Mouse (Mus musculus) brown adipose tissue, adult 24 weeks (tissue): ENCODE results near the gene Nfatc4. TPM values are rescaled to one million over a fixed set of nuclear protein-coding genes. Genes with fewer than 3 reads are reported as not detected.

Source experiments
- H3K27ac ChIP-seq: fragments of 200-500 bp; replicated peaks from 2 replicates; pipeline ENCODE4 v1.5.1; 2012; ENCODE audit warnings: low read depth, mild to moderate bottlenecking, low read length
- H3K4me1 ChIP-seq: fragments of 200-500 bp; 2 replicates; pipeline ENCODE4 v1.6.1; 2012; ENCODE audit warnings: low read length, mixed read lengths; ENCODE audit not compliant: control insufficient read depth, insufficient read depth, insufficient read length
- H3K4me3 ChIP-seq: fragments of 200-500 bp; 2 replicates; pipeline ENCODE4 v1.5.1; 2012; ENCODE audit warnings: low read depth, mild to moderate bottlenecking, low read length, moderate library complexity; ENCODE audit not compliant: insufficient read depth
- polyA plus RNA-seq: library from polyadenylated mRNA; stranded (reverse); fragments of >200 nt; gene quantifications from 2 replicates; pipeline ENCODE4 v1.2.4, GENCODE M21; 2012; ENCODE audit not compliant: missing spikeins, insufficient read depth, insufficient read length

The Nfatc4 gene
- polyA plus RNA-seq, 1 experiment, result 1.5 TPM

GRCm38 (mm10) chr14:55854406-55855100 lies 31.6 kb downstream of the Nfatc4 start:
- H3K27ac ChIP-seq, result peak overlapping the region; percentile 32
- H3K4me1 ChIP-seq, result peaks cover 11% of the 10 kb centered on the region; the same call in 1 of the 2 replicates
- peak overlapping the region; percentile 71 for H3K4me3 ChIP-seq

- peak overlapping the region; percentile 32 for H3K27ac ChIP-seq
- H3K4me1 ChIP-seq, result peaks cover 11% of the 10 kb centered on the region; the same call in 1 of the 2 replicates
- peak overlapping the region; percentile 71 for H3K4me3 ChIP-seq
Observed at GRCm38 (mm10) chr14:55855101-55855561, 32.2 kb downstream of the Nfatc4 start.

- Histone ChIP-seq H3K27ac (peak overlapping the region; percentile 1; the same call in 1 of the 2 replicates), H3K4me1 (peaks cover 11% of the 10 kb centered on the region; the same call in 1 of the 2 replicates), H3K4me3 (no peak overlapping the region)
Observed at GRCm38 (mm10) chr14:55857588-55857987, 34.6 kb downstream of the Nfatc4 start.

GRCm38 (mm10) chr14:55862186-55862585 lies 39.2 kb downstream of the Nfatc4 start:
- Histone ChIP-seq H3K4me1 (peaks cover 4% of the 10 kb centered on the region; the same call in 1 of the 2 replicates), H3K4me3 (no peak overlapping the region), H3K27ac (no peak overlapping the region)

DNA sequence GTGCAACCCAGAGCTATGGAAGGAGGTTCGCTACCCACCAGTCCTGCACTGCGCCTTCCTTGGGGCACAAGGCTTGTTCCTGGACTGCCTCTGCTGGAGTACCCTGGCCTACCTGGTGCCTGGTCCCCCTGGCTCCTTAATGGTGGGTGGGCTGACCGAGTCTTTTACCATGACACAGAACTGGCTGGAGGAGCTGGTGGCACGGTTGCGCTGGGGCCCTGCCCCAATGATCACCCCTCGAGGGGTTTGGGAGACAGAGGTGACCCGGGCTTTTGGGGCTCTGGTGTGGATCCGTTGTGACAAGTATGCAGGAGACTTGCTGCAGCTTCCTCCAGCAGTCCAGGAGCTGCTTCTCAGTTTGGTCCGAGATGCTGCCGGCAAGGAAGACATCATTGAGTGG lies 40.0 kb downstream of the Nfatc4 start:
- Histone ChIP-seq H3K27ac (no peak overlapping the region), H3K4me1 (no peaks in the 10 kb centered on the region), H3K4me3 (no peak overlapping the region)

DNA sequence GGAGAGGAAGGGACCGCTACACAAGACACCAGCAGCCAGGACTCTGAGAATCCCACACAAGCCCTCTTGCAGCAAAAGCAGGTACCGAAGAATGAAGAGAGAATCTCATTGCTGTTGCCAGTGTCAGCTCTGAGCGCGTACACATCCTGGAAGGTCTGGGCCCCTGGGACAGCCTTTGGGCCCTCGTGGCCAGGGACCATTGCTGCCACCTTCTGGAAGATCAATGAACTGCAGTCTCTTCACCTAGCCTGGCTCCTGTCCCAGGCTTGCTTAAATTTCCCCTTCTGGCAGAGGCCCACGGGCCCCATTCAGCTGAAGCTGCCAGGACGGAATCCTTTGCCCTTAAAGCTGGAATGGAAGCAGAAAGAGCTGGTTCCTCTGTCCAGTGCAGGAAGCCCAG lies 40.8 kb downstream of the Nfatc4 start:
- Histone ChIP-seq H3K27ac (no peak overlapping the region), H3K4me3 (no peak overlapping the region), H3K4me1 (no peaks in the 10 kb centered on the region)

DNA sequence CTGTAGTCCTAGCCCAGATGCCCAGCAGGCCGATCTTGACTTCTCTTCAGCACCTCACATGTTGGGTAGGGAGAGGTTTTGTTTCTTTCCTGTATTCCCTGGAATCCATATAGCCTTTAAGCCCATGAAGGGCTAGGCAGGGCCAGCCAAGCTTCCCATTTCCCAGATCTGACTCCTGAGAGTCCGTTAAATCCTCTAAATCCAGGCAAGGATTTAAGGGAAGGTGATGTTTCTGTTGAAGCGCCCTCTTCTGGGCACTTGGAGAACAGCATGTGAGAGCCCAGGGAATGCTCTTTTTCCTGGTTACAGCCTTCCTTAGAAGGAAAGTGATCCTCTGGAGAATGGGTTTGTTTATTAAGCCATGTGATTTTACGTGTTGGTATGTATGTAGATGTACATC lies 44.0 kb downstream of the Nfatc4 start:
- no peaks in the 10 kb centered on the region for H3K4me1 ChIP-seq
- no peak overlapping the region for H3K4me3 ChIP-seq
- H3K27ac ChIP-seq, result no peak overlapping the region

DNA sequence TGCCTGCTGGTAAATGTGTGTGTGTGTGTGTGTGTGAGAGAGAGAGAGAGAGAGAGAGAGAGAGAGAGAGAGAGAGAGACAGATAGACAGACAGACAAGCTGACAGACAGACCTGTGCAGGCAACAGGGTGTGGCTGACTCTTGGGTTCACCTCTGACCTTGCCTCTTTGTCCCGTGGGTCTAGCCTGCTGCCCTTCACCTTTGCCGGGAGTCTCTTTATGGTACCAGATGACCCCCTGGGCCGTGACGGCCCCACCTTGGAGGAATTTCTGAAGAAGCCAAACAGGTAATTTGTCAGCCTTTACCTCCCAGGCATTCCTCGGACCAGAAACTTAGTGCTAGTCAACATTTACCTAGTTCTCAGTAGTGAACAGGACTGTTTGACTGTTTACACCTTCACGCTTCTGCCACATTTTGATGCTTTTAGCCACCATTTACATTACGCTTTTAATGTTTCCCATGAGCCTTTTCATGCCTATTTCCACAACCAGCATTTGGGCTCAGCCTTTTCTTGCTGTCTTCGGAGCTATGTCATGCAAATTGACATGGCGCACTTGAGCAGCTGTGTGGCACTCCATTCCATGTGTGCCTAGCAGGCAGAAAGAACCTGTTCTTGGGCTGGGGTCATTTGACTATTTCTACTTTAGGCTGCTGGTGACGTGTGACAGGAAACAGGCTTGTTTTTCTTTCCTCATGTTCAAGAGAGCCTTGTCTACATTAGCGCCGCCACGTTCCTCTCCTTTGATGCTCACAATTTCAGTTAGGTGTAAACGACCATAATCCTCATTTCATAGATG lies 45.5 kb downstream of the Nfatc4 start:
- H3K4me3 ChIP-seq, result no peak overlapping the region
- no peak overlapping the region for H3K27ac ChIP-seq
- no peaks in the 10 kb centered on the region for H3K4me1 ChIP-seq

- H3K4me3 ChIP-seq, result no peak overlapping the region
- no peaks in the 10 kb centered on the region for H3K4me1 ChIP-seq
- no peak overlapping the region for H3K27ac ChIP-seq
Observed at GRCm38 (mm10) chr14:55869538-55869937, 46.6 kb downstream of the Nfatc4 start.

DNA sequence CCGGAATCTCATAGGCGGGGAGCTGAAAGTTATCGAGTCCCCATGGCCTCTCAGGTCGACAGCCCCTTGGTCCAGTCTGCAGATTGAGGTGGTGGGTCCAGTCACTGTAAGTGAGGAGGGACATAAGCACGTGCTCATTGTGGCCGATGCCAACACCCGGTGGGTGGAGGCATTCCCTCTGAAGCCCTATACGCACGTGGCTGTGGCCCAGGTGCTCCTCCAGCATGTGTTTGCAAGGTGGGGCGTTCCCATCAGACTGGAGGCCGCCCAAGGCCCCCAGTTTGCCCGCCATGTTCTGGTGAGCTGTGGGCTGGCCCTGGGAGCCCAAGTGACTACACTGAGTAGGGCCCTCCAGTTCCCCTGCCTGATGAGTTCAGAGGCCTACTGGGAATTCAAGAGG lies 49.1 kb downstream of the Nfatc4 start:
- Histone ChIP-seq H3K4me1 (no peaks in the 10 kb centered on the region), H3K4me3 (no peak overlapping the region), H3K27ac (no peak overlapping the region)

DNA sequence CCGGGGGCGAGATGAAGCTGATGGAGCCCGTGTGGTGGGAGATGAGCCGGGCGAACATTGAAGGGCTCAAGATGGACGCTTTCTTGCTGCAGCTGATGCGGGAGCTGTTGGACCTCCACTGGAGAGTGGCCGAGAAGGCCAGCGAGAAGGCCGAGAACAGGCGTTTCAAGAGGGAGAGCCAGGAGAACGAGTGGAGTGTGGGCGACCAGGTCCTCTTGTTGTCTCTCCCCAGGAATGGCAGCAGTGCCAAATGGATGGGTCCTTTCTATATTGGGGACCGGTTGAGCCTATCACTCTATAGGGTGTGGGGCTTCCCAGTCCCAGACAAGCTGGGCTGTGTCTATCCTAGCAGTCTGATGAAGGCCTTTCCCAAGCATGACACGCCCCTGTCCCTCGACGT lies 49.6 kb downstream of the Nfatc4 start:
- Histone ChIP-seq H3K4me3 (no peak overlapping the region), H3K27ac (no peak overlapping the region), H3K4me1 (no peaks in the 10 kb centered on the region)

- H3K4me3 ChIP-seq, result no peak overlapping the region
- no peaks in the 10 kb centered on the region for H3K4me1 ChIP-seq
- H3K27ac ChIP-seq, result no peak overlapping the region
Observed at GRCm38 (mm10) chr14:55873242-55873713, 50.3 kb downstream of the Nfatc4 start.

GRCm38 (mm10) chr14:55873714-55874683 lies 51.1 kb downstream of the Nfatc4 start:
- Histone ChIP-seq H3K4me3 (peak overlapping the region; percentile 38), H3K4me1 (no peaks in the 10 kb centered on the region), H3K27ac (no peak overlapping the region)

DNA sequence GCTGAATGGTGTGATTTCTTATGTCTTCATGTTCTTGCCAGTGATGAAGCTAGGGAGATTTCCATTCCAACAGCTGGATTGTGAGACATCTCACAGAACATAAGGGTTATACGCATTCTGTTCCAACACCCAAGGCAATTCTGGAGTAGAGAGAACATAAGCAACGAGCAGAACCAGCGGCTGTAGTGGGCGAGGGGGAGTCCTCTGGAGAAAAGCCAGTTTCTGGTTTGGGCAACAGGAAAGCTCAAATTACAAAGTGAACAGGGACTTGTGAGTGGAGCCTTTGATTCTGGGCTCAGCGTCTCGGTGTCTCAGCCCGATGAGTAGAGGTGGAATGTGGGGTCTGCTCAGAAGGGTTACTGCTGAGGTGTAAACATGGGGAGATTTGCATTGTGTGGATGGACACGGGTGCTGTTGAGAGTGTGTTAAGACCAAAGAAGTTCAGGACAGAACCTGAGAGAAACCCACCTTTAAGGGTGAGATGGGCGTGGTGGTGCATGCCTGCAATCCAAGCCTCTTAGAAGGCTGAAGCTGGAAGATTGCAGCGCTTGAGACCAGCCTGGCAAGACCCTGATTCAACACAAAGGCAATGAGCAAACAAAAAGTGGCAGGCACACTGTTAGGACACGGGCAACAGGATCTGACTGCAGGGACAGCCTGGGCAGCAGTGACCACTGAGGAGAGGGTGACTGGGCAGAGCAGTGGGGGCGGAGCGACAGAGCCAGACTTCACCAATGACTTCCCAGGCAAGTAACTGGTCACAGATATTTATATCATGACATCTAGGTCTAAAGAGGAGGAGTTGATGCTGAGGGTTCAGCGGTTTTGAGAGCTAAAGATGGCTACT lies 54.7 kb downstream of the Nfatc4 start:
- Histone ChIP-seq H3K27ac (no peak overlapping the region), H3K4me1 (no peaks in the 10 kb centered on the region), H3K4me3 (no peak overlapping the region)
